Mouse (Mus musculus): ENCODE measurements around the gene Sstr3. TPM values are rescaled to one million over a fixed set of nuclear protein-coding genes. Genes with fewer than 3 reads are reported as not detected.

Sstr3 gene
- polyA plus RNA-seq, 1 experiment, result not detected

- no peaks in the 10 kb centered on the region for H3K4me1 ChIP-seq (ENCODE audit: control insufficient read depth, insufficient read depth, insufficient read length, low read length)
- no peak overlapping the region for H3K27ac ChIP-seq (replicated peaks; ENCODE audit: low read depth, low read length)
- no peak overlapping the region for H3K4me3 ChIP-seq (ENCODE audit: insufficient read depth, low read depth, low read length)
These were observed 38.9 kb downstream of the Sstr3 start for GRCm38 (mm10) chr15:78505541-78505940.

GRCm38 (mm10) chr15:78504816-78505215 lies 39.7 kb downstream of the Sstr3 start:
- Histone ChIP-seq H3K4me1 (ENCODE audit: control insufficient read depth, insufficient read depth, insufficient read length, low read length) (no peaks in the 10 kb centered on the region), H3K27ac (replicated peaks; ENCODE audit: low read depth, low read length) (no peak overlapping the region), H3K4me3 (ENCODE audit: insufficient read depth, low read depth, low read length) (no peak overlapping the region)

GRCm38 (mm10) chr15:78504013-78504412 lies 40.5 kb downstream of the Sstr3 start:
- H3K27ac ChIP-seq (replicated peaks; ENCODE audit: low read depth, low read length), result no peak overlapping the region

GRCm38 (mm10) chr15:78502437-78503132 lies 41.9 kb downstream of the Sstr3 start:
- H3K27ac ChIP-seq (replicated peaks; ENCODE audit: low read depth, low read length), result no peak overlapping the region

More at GRCm38 (mm10) chr15:78504013-78504412, 40.5 kb downstream of the Sstr3 start:
- Histone ChIP-seq H3K4me1 (ENCODE audit: control insufficient read depth, insufficient read depth, insufficient read length, low read length) (no peaks in the 10 kb centered on the region), H3K4me3 (ENCODE audit: insufficient read depth, low read depth, low read length) (no peak overlapping the region)

GRCm38 (mm10) chr15:78494968-78495406 lies 49.5 kb downstream of the Sstr3 start, which contains the start of gene Il2rb:
TSS of gene Il2rb (minus strand) at chr15:78495271.
- Histone ChIP-seq H3K4me3 (ENCODE audit: insufficient read depth, low read depth, low read length) (no peak within 1 kb of the TSS), H3K4me1 (ENCODE audit: control insufficient read depth, insufficient read depth, insufficient read length, low read length) (no peaks in the 10 kb centered on the region), H3K27ac (replicated peaks; ENCODE audit: low read depth, low read length) (no peak within 1 kb of the TSS)

More at GRCm38 (mm10) chr15:78502437-78503132, 41.9 kb downstream of the Sstr3 start:
- Histone ChIP-seq H3K4me1 (ENCODE audit: control insufficient read depth, insufficient read depth, insufficient read length, low read length) (no peaks in the 10 kb centered on the region), H3K4me3 (ENCODE audit: insufficient read depth, low read depth, low read length) (no peak overlapping the region)

- Histone ChIP-seq H3K27ac (replicated peaks; ENCODE audit: low read depth, low read length) (no peak overlapping the region), H3K4me1 (ENCODE audit: control insufficient read depth, insufficient read depth, insufficient read length, low read length) (no peaks in the 10 kb centered on the region), H3K4me3 (ENCODE audit: insufficient read depth, low read depth, low read length) (no peak overlapping the region)
These were observed 51.0 kb downstream of the Sstr3 start for GRCm38 (mm10) chr15:78493401-78494010.

GRCm38 (mm10) chr15:78491301-78491700 lies 53.2 kb downstream of the Sstr3 start:
- H3K4me3 ChIP-seq (ENCODE audit: insufficient read depth, low read depth, low read length), result no peak overlapping the region
- H3K27ac ChIP-seq (replicated peaks; ENCODE audit: low read depth, low read length), result no peak overlapping the region
- H3K4me1 ChIP-seq (ENCODE audit: control insufficient read depth, insufficient read depth, insufficient read length, low read length), result no peaks in the 10 kb centered on the region

GRCm38 (mm10) chr15:78489906-78490305 lies 54.6 kb downstream of the Sstr3 start:
- Histone ChIP-seq H3K4me1 (ENCODE audit: control insufficient read depth, insufficient read depth, insufficient read length, low read length) (no peaks in the 10 kb centered on the region), H3K27ac (replicated peaks; ENCODE audit: low read depth, low read length) (no peak overlapping the region), H3K4me3 (ENCODE audit: insufficient read depth, low read depth, low read length) (no peak overlapping the region)

- H3K4me1 ChIP-seq (ENCODE audit: control insufficient read depth, insufficient read depth, insufficient read length, low read length), result no peaks in the 10 kb centered on the region
- no peak overlapping the region for H3K4me3 ChIP-seq (ENCODE audit: insufficient read depth, low read depth, low read length)
- H3K27ac ChIP-seq (replicated peaks; ENCODE audit: low read depth, low read length), result no peak overlapping the region
These were observed 55.2 kb downstream of the Sstr3 start for GRCm38 (mm10) chr15:78489248-78489647.

GRCm38 (mm10) chr15:78487066-78487465 lies 57.4 kb downstream of the Sstr3 start:
- H3K4me1 ChIP-seq (ENCODE audit: control insufficient read depth, insufficient read depth, insufficient read length, low read length), result no peaks in the 10 kb centered on the region
- H3K27ac ChIP-seq (replicated peaks; ENCODE audit: low read depth, low read length), result no peak overlapping the region
- no peak overlapping the region for H3K4me3 ChIP-seq (ENCODE audit: insufficient read depth, low read depth, low read length)

Other genes with a start within 250 kb of the Sstr3 start
- 0.67 and 2.0 TPM in 2 replicates for gene Csf2rb2, start 239.0 kb downstream of the Sstr3 start, polyA plus RNA-seq (2012; ENCODE audit: insufficient read depth, insufficient read length, missing spikeins)
- gene Csf2rb, start 218.9 kb downstream of the Sstr3 start, polyA plus RNA-seq (2012; ENCODE audit: insufficient read depth, insufficient read length, missing spikeins), result 3.1 and 4.1 TPM in 2 replicates
- gene Tex33, start 148.8 kb downstream of the Sstr3 start, polyA plus RNA-seq (2012; ENCODE audit: insufficient read depth, insufficient read length, missing spikeins), result not detected in 2 replicates
- gene Tst, start 138.8 kb downstream of the Sstr3 start, polyA plus RNA-seq (2012; ENCODE audit: insufficient read depth, insufficient read length, missing spikeins), result 37.0 and 39.4 TPM in 2 replicates
- 22.1 and 26.4 TPM in 2 replicates for gene Mpst, start 138.3 kb downstream of the Sstr3 start, polyA plus RNA-seq (2012; ENCODE audit: insufficient read depth, insufficient read length, missing spikeins)
- 37.9 and 42.7 TPM in 2 replicates for gene Kctd17, start 116.1 kb downstream of the Sstr3 start, polyA plus RNA-seq (2012; ENCODE audit: insufficient read depth, insufficient read length, missing spikeins)
- gene Tmprss6, start 76.1 kb downstream of the Sstr3 start, polyA plus RNA-seq (2012; ENCODE audit: insufficient read depth, insufficient read length, missing spikeins), result 0.71 and 2.0 TPM in 2 replicates
- 0.71 TPM in 1 of 2 replicates, not detected in the other for gene Il2rb, start 49.4 kb downstream of the Sstr3 start, polyA plus RNA-seq (2012; ENCODE audit: insufficient read depth, insufficient read length, missing spikeins)
- 2.7 and 3.3 TPM in 2 replicates for gene C1qtnf6, start 13.3 kb downstream of the Sstr3 start, polyA plus RNA-seq (2012; ENCODE audit: insufficient read depth, insufficient read length, missing spikeins)
- 3.6 and 8.2 TPM in 2 replicates for gene Rac2, start 28.1 kb upstream of the Sstr3 start, polyA plus RNA-seq (2012; ENCODE audit: insufficient read depth, insufficient read length, missing spikeins)
- gene Cyth4, start 52.4 kb upstream of the Sstr3 start, polyA plus RNA-seq (2012; ENCODE audit: insufficient read depth, insufficient read length, missing spikeins), result 4.9 and 6.8 TPM in 2 replicates
- not detected in 2 replicates for gene Elfn2, start 174.1 kb upstream of the Sstr3 start, polyA plus RNA-seq (2012; ENCODE audit: insufficient read depth, insufficient read length, missing spikeins)
- 12.0 and 20.7 TPM in 2 replicates for gene Mfng, start 228.8 kb upstream of the Sstr3 start, polyA plus RNA-seq (2012; ENCODE audit: insufficient read depth, insufficient read length, missing spikeins)